Mouse (Mus musculus): ENCODE data around the gene Rftn2. TPM values are rescaled to one million over a fixed set of nuclear protein-coding genes. Genes with fewer than 3 reads are reported as not detected.

Rftn2 gene
- polyA plus RNA-seq, 1 experiment from 2014 or later, result 12.2 TPM

GRCm38 (mm10) chr1:55157329-55157728, 69.3 kb downstream of the Rftn2 start:
- no peak overlapping the region for H3K4me2 ChIP-seq (ENCODE audit: low read length)
- H3K27me3 ChIP-seq (replicated peaks; ENCODE audit: control insufficient read depth, insufficient read depth, low read length), result no peaks in the 10 kb centered on the region
- H3K9ac ChIP-seq (ENCODE audit: low read length), result no peak overlapping the region
- no peak for ATAC-seq
- no peak overlapping the region for H3K4me3 ChIP-seq (ENCODE audit: low read depth, low read length)
- H3K9me3 ChIP-seq (replicated peaks; ENCODE audit: control insufficient read depth, low read length), result no peaks in the 10 kb centered on the region
- H3K36me3 ChIP-seq (ENCODE audit: control insufficient read depth, insufficient read depth, low read length), result peaks cover 40% of the 10 kb centered on the region
- WGBS, result 91% methylated on average over 4 of the region's 4 CpGs
- H3K27ac ChIP-seq (ENCODE audit: low read depth, low read length), result no peak overlapping the region
- no peaks in the 10 kb centered on the region for H3K4me1 ChIP-seq (ENCODE audit: control insufficient read depth, insufficient read depth, low read length)
- no peak for DNase-seq (ENCODE audit: low spot score)

- H3K9ac ChIP-seq (ENCODE audit: low read length), result no peak overlapping the region
- peak; percentile 23 for DNase-seq (ENCODE audit: low spot score)
- no peak overlapping the region for H3K27ac ChIP-seq (ENCODE audit: low read depth, low read length)
- no peaks in the 10 kb centered on the region for H3K4me1 ChIP-seq (ENCODE audit: control insufficient read depth, insufficient read depth, low read length)
- no peak overlapping the region for H3K4me2 ChIP-seq (ENCODE audit: low read length)
- no peaks in the 10 kb centered on the region for H3K9me3 ChIP-seq (replicated peaks; ENCODE audit: control insufficient read depth, low read length)
- no peak for ATAC-seq
- peaks cover 38% of the 10 kb centered on the region for H3K36me3 ChIP-seq (ENCODE audit: control insufficient read depth, insufficient read depth, low read length)
- 94% methylated on average over 7 of the region's 7 CpGs for WGBS
- H3K4me3 ChIP-seq (ENCODE audit: low read depth, low read length), result no peak overlapping the region
- no peaks in the 10 kb centered on the region for H3K27me3 ChIP-seq (replicated peaks; ENCODE audit: control insufficient read depth, insufficient read depth, low read length)
Observed at GRCm38 (mm10) chr1:55145556-55145955, 81.0 kb downstream of the Rftn2 start.

- Histone ChIP-seq H3K4me2 (ENCODE audit: low read length) (no peak overlapping the region), H3K9ac (ENCODE audit: low read length) (no peak overlapping the region), H3K27ac (ENCODE audit: low read depth, low read length) (no peak overlapping the region), H3K4me3 (ENCODE audit: low read depth, low read length) (no peak overlapping the region), H3K36me3 (ENCODE audit: control insufficient read depth, insufficient read depth, low read length) (peaks cover 33% of the 10 kb centered on the region), H3K27me3 (replicated peaks; ENCODE audit: control insufficient read depth, insufficient read depth, low read length) (no peaks in the 10 kb centered on the region), H3K4me1 (ENCODE audit: control insufficient read depth, insufficient read depth, low read length) (no peaks in the 10 kb centered on the region), H3K9me3 (replicated peaks; ENCODE audit: control insufficient read depth, low read length) (no peaks in the 10 kb centered on the region)
- DNase-seq (ENCODE audit: low spot score) (no peak), ATAC-seq (no peak)
- WGBS, result 98% methylated on average over 4 of the region's 4 CpGs
Observed at GRCm38 (mm10) chr1:55144338-55144737, 82.2 kb downstream of the Rftn2 start.

- Histone ChIP-seq H3K9ac (ENCODE audit: low read length) (no peak overlapping the region), H3K4me3 (ENCODE audit: low read depth, low read length) (no peak overlapping the region), H3K4me1 (ENCODE audit: control insufficient read depth, insufficient read depth, low read length) (peaks cover 9% of the 10 kb centered on the region), H3K36me3 (ENCODE audit: control insufficient read depth, insufficient read depth, low read length) (peaks cover 13% of the 10 kb centered on the region), H3K4me2 (ENCODE audit: low read length) (no peak overlapping the region), H3K9me3 (replicated peaks; ENCODE audit: control insufficient read depth, low read length) (no peaks in the 10 kb centered on the region), H3K27me3 (replicated peaks; ENCODE audit: control insufficient read depth, insufficient read depth, low read length) (no peaks in the 10 kb centered on the region), H3K27ac (ENCODE audit: low read depth, low read length) (no peak overlapping the region)
- no peak for DNase-seq (ENCODE audit: low spot score)
- no peak for ATAC-seq
- WGBS, result 94% methylated on average over 1 of the region's 1 CpGs
Observed at GRCm38 (mm10) chr1:55135846-55136245, 90.7 kb downstream of the Rftn2 start.

- H3K4me2 ChIP-seq (ENCODE audit: low read length), result no peak overlapping the region
- 0 out of 2 replicates have a peak overlapping the region, but pooled peaks have one; percentile 5 for H3K9ac ChIP-seq (ENCODE audit: low read length)
- DNase-seq (ENCODE audit: low spot score) (no peak), ATAC-seq (no peak)
- WGBS, result 95% methylated on average over 3 of the region's 3 CpGs
- H3K36me3 ChIP-seq (ENCODE audit: control insufficient read depth, insufficient read depth, low read length), result peaks cover 4% of the 10 kb centered on the region; the same call in 1 of the 2 replicates
- H3K9me3 ChIP-seq (replicated peaks; ENCODE audit: control insufficient read depth, low read length), result no peaks in the 10 kb centered on the region
- peaks cover 13% of the 10 kb centered on the region for H3K4me1 ChIP-seq (ENCODE audit: control insufficient read depth, insufficient read depth, low read length)
- H3K4me3 ChIP-seq (ENCODE audit: low read depth, low read length), result no peak overlapping the region
- H3K27me3 ChIP-seq (replicated peaks; ENCODE audit: control insufficient read depth, insufficient read depth, low read length), result no peaks in the 10 kb centered on the region
- no peak overlapping the region for H3K27ac ChIP-seq (ENCODE audit: low read depth, low read length)
Observed at GRCm38 (mm10) chr1:55134301-55134700, 92.3 kb downstream of the Rftn2 start.

GRCm38 (mm10) chr1:55133173-55133572, 93.4 kb downstream of the Rftn2 start:
- Histone ChIP-seq H3K27me3 (replicated peaks; ENCODE audit: control insufficient read depth, insufficient read depth, low read length) (no peaks in the 10 kb centered on the region), H3K27ac (ENCODE audit: low read depth, low read length) (no peak overlapping the region), H3K4me2 (ENCODE audit: low read length) (no peak overlapping the region; the same call in 1 of the 2 replicates), H3K9ac (ENCODE audit: low read length) (no peak overlapping the region; the same call in 1 of the 2 replicates), H3K4me3 (ENCODE audit: low read depth, low read length) (no peak overlapping the region), H3K36me3 (ENCODE audit: control insufficient read depth, insufficient read depth, low read length) (peaks cover 4% of the 10 kb centered on the region; the same call in 1 of the 2 replicates), H3K9me3 (replicated peaks; ENCODE audit: control insufficient read depth, low read length) (no peaks in the 10 kb centered on the region), H3K4me1 (ENCODE audit: control insufficient read depth, insufficient read depth, low read length) (peaks cover 13% of the 10 kb centered on the region)
- DNase-seq (ENCODE audit: low spot score) (no peak), ATAC-seq (no peak)
- WGBS, result 79% methylated on average over 2 of the region's 2 CpGs

GRCm38 (mm10) chr1:55132308-55132707, 94.3 kb downstream of the Rftn2 start:
- Histone ChIP-seq H3K27ac (ENCODE audit: low read depth, low read length) (no peak overlapping the region), H3K9me3 (replicated peaks; ENCODE audit: control insufficient read depth, low read length) (no peaks in the 10 kb centered on the region), H3K4me2 (ENCODE audit: low read length) (peak overlapping the region; percentile 76), H3K27me3 (replicated peaks; ENCODE audit: control insufficient read depth, insufficient read depth, low read length) (no peaks in the 10 kb centered on the region), H3K4me1 (ENCODE audit: control insufficient read depth, insufficient read depth, low read length) (peaks cover 13% of the 10 kb centered on the region), H3K36me3 (ENCODE audit: control insufficient read depth, insufficient read depth, low read length) (no peaks in the 10 kb centered on the region), H3K9ac (ENCODE audit: low read length) (peak overlapping the region; percentile 99), H3K4me3 (ENCODE audit: low read depth, low read length) (peak overlapping the region; percentile 93)
- WGBS, result 69% methylated on average over 4 of the region's 4 CpGs
- ATAC-seq (no peak), DNase-seq (ENCODE audit: low spot score) (no peak)

- ATAC-seq (peak; percentile 85; the same call in 1 of the 2 replicates), DNase-seq (ENCODE audit: low spot score) (peak; percentile 39)
- Histone ChIP-seq H3K9me3 (replicated peaks; ENCODE audit: control insufficient read depth, low read length) (no peaks in the 10 kb centered on the region), H3K4me1 (ENCODE audit: control insufficient read depth, insufficient read depth, low read length) (peaks cover 13% of the 10 kb centered on the region), H3K27ac (ENCODE audit: low read depth, low read length) (peak overlapping the region; percentile 97), H3K4me3 (ENCODE audit: low read depth, low read length) (peak overlapping the region; percentile 93), H3K27me3 (replicated peaks; ENCODE audit: control insufficient read depth, insufficient read depth, low read length) (no peaks in the 10 kb centered on the region), H3K4me2 (ENCODE audit: low read length) (peak overlapping the region; percentile 76), H3K9ac (ENCODE audit: low read length) (peak overlapping the region; percentile 99), H3K36me3 (ENCODE audit: control insufficient read depth, insufficient read depth, low read length) (no peaks in the 10 kb centered on the region)
- WGBS, result 0% methylated on average over 46 of the region's 47 CpGs
Observed at GRCm38 (mm10) chr1:55131424-55132014, 95.1 kb downstream of the Rftn2 start.

GRCm38 (mm10) chr1:55130943-55131401, 95.6 kb downstream of the Rftn2 start, which contains the start of gene Mob4:
Mob4 (plus strand) TSS chr1:55131231.
- peak within 1 kb of the TSS; percentile 76 for H3K4me2 ChIP-seq (ENCODE audit: low read length)
- H3K27ac ChIP-seq (ENCODE audit: low read depth, low read length), result peak within 1 kb of the TSS; percentile 97
- peak within 1 kb of the TSS; percentile 93 for H3K4me3 ChIP-seq (ENCODE audit: low read depth, low read length)
- peaks cover 13% of the 10 kb centered on the region for H3K4me1 ChIP-seq (ENCODE audit: control insufficient read depth, insufficient read depth, low read length)
- no peaks in the 10 kb centered on the region for H3K36me3 ChIP-seq (ENCODE audit: control insufficient read depth, insufficient read depth, low read length)
- peak within 1 kb of the TSS; percentile 99 for H3K9ac ChIP-seq (ENCODE audit: low read length)
- no peaks in the 10 kb centered on the region for H3K27me3 ChIP-seq (replicated peaks; ENCODE audit: control insufficient read depth, insufficient read depth, low read length)
- peak; percentile 98 for ATAC-seq
- no peaks in the 10 kb centered on the region for H3K9me3 ChIP-seq (replicated peaks; ENCODE audit: control insufficient read depth, low read length)
- WGBS, result 2% methylated on average over 41 of the region's 42 CpGs
- peak; percentile 94 for DNase-seq (ENCODE audit: low spot score)

All from forebrain, embryonic 14.5 days (tissue).